Mouse (Mus musculus) ES-E14 (cell line): ENCODE data around the gene Il6ra. TPM values are rescaled to one million over a fixed set of nuclear protein-coding genes. Genes with fewer than 3 reads are reported as not detected.

ENCODE experiments used
- DNase-seq: peaks from one replicate; pipeline ENCODE4 v3.0.0-alpha.2; 2013; ENCODE audit warnings: low read depth, low spot score
- H3K27ac ChIP-seq: 2 replicates; pipeline ENCODE4 v1.5.1; 2012; ENCODE audit warnings: low read depth, mild to moderate bottlenecking, low read length, moderate library complexity, mixed read lengths; ENCODE audit not compliant: poor library complexity, insufficient read depth, severe bottlenecking
- H3K36me3 ChIP-seq: 2 replicates; pipeline ENCODE4 v1.6.1; 2012; ENCODE audit warnings: mild to moderate bottlenecking, low read length, moderate library complexity, mixed read lengths; ENCODE audit not compliant: control insufficient read depth, poor library complexity, insufficient read depth, severe bottlenecking
- H3K4me1 ChIP-seq, 2 experiments: fragments of 150-350 bp in 1 of 2; sonication (generic) in 1 of 2; 2 replicates each; pipeline ENCODE4 v1.6.1; 2012; ENCODE audit warnings: low read length in 2 of 2, mild to moderate bottlenecking in 1 of 2, mixed read lengths in 1 of 2; ENCODE audit not compliant: control insufficient read depth in 2 of 2, insufficient read depth in 2 of 2, poor library complexity in 1 of 2
- H3K4me3 ChIP-seq, 2 experiments: fragments of 150-350 bp in 1 of 2; sonication (generic) in 1 of 2; 2 replicates each; pipeline ENCODE4 v1.5.1; 2012; ENCODE audit warnings: low read length in 2 of 2, low read depth in 1 of 2, mild to moderate bottlenecking in 1 of 2, mixed read lengths in 1 of 2; ENCODE audit not compliant: insufficient read depth in 1 of 2, poor library complexity in 1 of 2, severe bottlenecking in 1 of 2
- H3K9ac ChIP-seq: 2 replicates; pipeline ENCODE4 v1.6.1; 2012; ENCODE audit warnings: low read depth, mild to moderate bottlenecking, low read length, mixed read lengths; ENCODE audit not compliant: poor library complexity, insufficient read depth, severe bottlenecking
- H3K9me3 ChIP-seq: fragments of 150-350 bp; sonication (generic); 2 replicates; pipeline ENCODE4 v1.6.1; 2012; ENCODE audit warnings: low read depth, mild to moderate bottlenecking, low read length; ENCODE audit not compliant: control insufficient read depth, insufficient read depth
- CHD2 ChIP-seq: IDR thresholded peaks from 2 replicates; pipeline ENCODE4 v1.6.1; 2014; ENCODE audit warnings: mild to moderate bottlenecking, low read depth, low read length, inconsistent platforms
- HCFC1 ChIP-seq: IDR thresholded peaks from 2 replicates; pipeline ENCODE4 v1.6.1; 2012; ENCODE audit warnings: low read length, inconsistent platforms, borderline replicate concordance; ENCODE audit not compliant: insufficient read depth
- MAFK ChIP-seq: IDR thresholded peaks from 2 replicates; pipeline ENCODE4 v1.6.1; 2014; ENCODE audit warnings: mild to moderate bottlenecking, low read depth, low read length, inconsistent platforms; ENCODE audit not compliant: insufficient read depth
- ZC3H11A ChIP-seq: IDR thresholded peaks from 2 replicates; pipeline ENCODE4 v1.6.1; 2012; ENCODE audit warnings: low read depth, mild to moderate bottlenecking, inconsistent platforms, low read length, borderline replicate concordance
- ZNF384 ChIP-seq: IDR thresholded peaks from 2 replicates; pipeline ENCODE4 v1.6.1; 2012; ENCODE audit warnings: low read depth, low read length, inconsistent platforms
- in situ Hi-C, 2 experiments: fragments of 600-800 bp; cut with MboI; formaldehyde crosslinking; loops; one replicate each; pipeline ENCODE4 v1.15.1; 2025; ENCODE audit warnings: low sequenced_read_pairs in 2 of 2, inconsistent platforms in 1 of 2; ENCODE audit not compliant: unreplicated experiment in 2 of 2
- total RNA-seq: library from RNA; depleted of rRNA; stranded (reverse); fragments of 300-350 nt; gene quantifications from 2 replicates; pipeline ENCODE4 v1.2.3, GENCODE M21; 2012

Il6ra gene
- total RNA-seq, 1 experiment: 1.0 TPM

- in situ Hi-C loops: no loop called here
- TF ChIP-seq ZC3H11A: no peak
- Histone ChIP-seq H3K27ac (no peak overlapping the region), H3K4me1 (peaks cover 0 to 7% of the 10 kb centered on the region in 2 experiments; a peak in 2 of 4 replicates), H3K9me3 (no peaks in the 10 kb centered on the region), H3K9ac (no peak overlapping the region), H3K4me3 (no peak overlapping the region), H3K36me3 (no peaks in the 10 kb centered on the region)
- no peak for DNase-seq
Measured at GRCm38 (mm10) chr3:89847126-89847525, 65.9 kb downstream of the Il6ra start.

- no peak for DNase-seq
- Histone ChIP-seq H3K9ac (no peak overlapping the region), H3K9me3 (no peaks in the 10 kb centered on the region), H3K27ac (no peak overlapping the region), H3K4me1 (peaks cover 0 to 7% of the 10 kb centered on the region in 2 experiments; a peak in 2 of 4 replicates), H3K4me3 (no peak overlapping the region), H3K36me3 (no peaks in the 10 kb centered on the region)
- TF ChIP-seq CHD2 (no peak), ZC3H11A (no peak), ZNF384 (no peak), HCFC1 (no peak), MAFK (no peak)
- in situ Hi-C loops: no loop called here
Measured at GRCm38 (mm10) chr3:89845814-89846213, 67.2 kb downstream of the Il6ra start.

- TF ChIP-seq ZNF384 (no peak), ZC3H11A (no peak)
- Histone ChIP-seq H3K36me3 (no peaks in the 10 kb centered on the region), H3K27ac (peak overlapping the region; percentile 46; the same call in 1 of the 2 replicates), H3K4me3 (0 out of 4 replicates have a peak overlapping the region, but pooled peaks of 1 of the 2 experiments have one; percentile 10), H3K9ac (no peak overlapping the region), H3K9me3 (no peaks in the 10 kb centered on the region), H3K4me1 (peaks cover 0 to 2% of the 10 kb centered on the region in 2 experiments; a peak in 2 of 4 replicates)
- in situ Hi-C loops: no loop called here
- DNase-seq: no peak
Measured at GRCm38 (mm10) chr3:89843148-89843547, 69.8 kb downstream of the Il6ra start.

DNA sequence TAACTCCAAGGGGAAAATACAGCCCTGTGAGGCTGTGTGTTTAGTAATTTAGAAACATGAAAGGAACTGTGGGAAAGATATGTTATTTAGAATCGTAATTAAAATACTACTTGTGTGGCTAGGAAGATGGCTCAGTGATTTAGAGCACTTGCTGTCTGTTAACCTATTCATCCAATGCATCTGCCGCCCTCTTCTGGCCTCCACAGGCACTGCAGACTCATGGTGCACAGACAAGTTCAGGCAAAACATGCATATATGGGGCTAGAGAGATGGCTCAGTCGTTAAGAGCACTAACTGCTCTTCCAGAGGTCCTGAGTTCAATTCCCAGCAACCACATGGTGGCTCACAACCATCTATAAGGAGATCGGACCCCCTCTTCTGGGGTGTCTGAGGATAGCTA is 70.7 kb downstream of the Il6ra start:
- no peak overlapping the region for H3K9ac ChIP-seq
- no peak for TF ChIP-seq MAFK
- TF ChIP-seq ZC3H11A: 0 out of 2 replicates have a peak, but pooled peaks have one; percentile 17
- in situ Hi-C loops: no loop called here
- DNase-seq: peak; percentile 90
- H3K4me1 ChIP-seq: peaks cover 0 to 2% of the 10 kb centered on the region in 2 experiments; a peak in 2 of 4 replicates
- no peaks in the 10 kb centered on the region for H3K36me3 ChIP-seq
- no peaks in the 10 kb centered on the region for H3K9me3 ChIP-seq
- H3K27ac ChIP-seq: no peak overlapping the region
- no peak overlapping the region for H3K4me3 ChIP-seq

- Histone ChIP-seq H3K36me3 (no peaks in the 10 kb centered on the region), H3K9me3 (no peaks in the 10 kb centered on the region), H3K4me3 (no peak overlapping the region), H3K9ac (no peak overlapping the region), H3K4me1 (0 out of 4 replicates have a peak, but pooled peaks cover 0 to 2% of the 10 kb centered on the region in 2 experiments), H3K27ac (no peak overlapping the region)
- TF ChIP-seq ZNF384 (no peak), HCFC1 (no peak), ZC3H11A (no peak), CHD2 (no peak), MAFK (no peak)
- in situ Hi-C loops: no loop called here
- no peak for DNase-seq
Measured at GRCm38 (mm10) chr3:89835362-89835761, 77.6 kb downstream of the Il6ra start.
